Mouse (Mus musculus) stomach, embryonic 14.5 days (tissue): Measurements from ENCODE around the gene Rgs8. TPM values are rescaled to one million over a fixed set of nuclear protein-coding genes. Genes with fewer than 3 reads are reported as not detected.

Experiments
- ATAC-seq: fragments of 200-750 bp; cut with Nextera tagmentation; 2 replicates; pipeline ENCODE4 v1.8.0; 2017; ENCODE audit warnings: low read depth, moderate TSS enrichment; ENCODE audit not compliant: insufficient number of reproducible peaks, insufficient read depth, low FRiP score
- H3K27ac ChIP-seq: fragments of 300-500 bp; sonication (generic); 2 replicates; pipeline ENCODE4 v1.5.1; 2014; ENCODE audit warnings: mild to moderate bottlenecking, low read length, moderate library complexity, mixed read lengths
- H3K27me3 ChIP-seq: fragments of 300-500 bp; sonication (generic); 2 replicates; pipeline ENCODE4 v1.6.1; 2014; ENCODE audit warnings: low read length, control low read depth, mixed read lengths; ENCODE audit not compliant: control insufficient read depth, insufficient read depth
- H3K36me3 ChIP-seq: fragments of 300-500 bp; sonication (generic); 2 replicates; pipeline ENCODE4 v1.6.1; 2014; ENCODE audit warnings: mild to moderate bottlenecking, control low read depth, low read length, moderate library complexity, mixed read lengths; ENCODE audit not compliant: control insufficient read depth, insufficient read depth
- H3K4me1 ChIP-seq: fragments of 300-500 bp; sonication (generic); 2 replicates; pipeline ENCODE4 v1.6.1; 2014; ENCODE audit warnings: low read length, control low read depth, mixed read lengths; ENCODE audit not compliant: control insufficient read depth, insufficient read depth
- H3K4me2 ChIP-seq: fragments of 300-500 bp; sonication (generic); replicated peaks from 2 replicates; pipeline ENCODE4 v1.6.1; 2014; ENCODE audit warnings: low read depth, low read length, control low read depth
- H3K4me3 ChIP-seq: fragments of 300-500 bp; sonication (generic); 2 replicates; pipeline ENCODE4 v1.5.1; 2014; ENCODE audit warnings: low read depth, low read length, control low read depth
- H3K9ac ChIP-seq: fragments of 300-500 bp; sonication (generic); replicated peaks from 2 replicates; pipeline ENCODE4 v1.6.1; 2014; ENCODE audit warnings: low read depth, mild to moderate bottlenecking, control low read depth, low read length, moderate library complexity, mixed read lengths
- H3K9me3 ChIP-seq: fragments of 300-500 bp; sonication (generic); 2 replicates; pipeline ENCODE4 v1.6.1; 2016; ENCODE audit warnings: low read depth, low read length, control low read depth; ENCODE audit not compliant: control insufficient read depth
- WGBS: fragments of 180-500 bp; shearing (Covaris S2); extraction: QIAGEN DNeasy Blood & Tissue Kit; methylation state at CpG from one replicate; pipeline ENCODE4 v1.1.7; 2014; 5-methylcytosine and 5-hydroxymethylcytosine counted together
- polyA plus RNA-seq: library from polyadenylated mRNA; unstranded; fragments of >200 nt; fragmentation: Nextera tagmentation; extraction: Ambion mirVana; gene quantifications from 2 replicates; pipeline ENCODE4 v1.2.1, GENCODE M21; 2014

Gene Rgs8
- polyA plus RNA-seq, result 0.35 and 0.41 TPM in 2 replicates

DNA sequence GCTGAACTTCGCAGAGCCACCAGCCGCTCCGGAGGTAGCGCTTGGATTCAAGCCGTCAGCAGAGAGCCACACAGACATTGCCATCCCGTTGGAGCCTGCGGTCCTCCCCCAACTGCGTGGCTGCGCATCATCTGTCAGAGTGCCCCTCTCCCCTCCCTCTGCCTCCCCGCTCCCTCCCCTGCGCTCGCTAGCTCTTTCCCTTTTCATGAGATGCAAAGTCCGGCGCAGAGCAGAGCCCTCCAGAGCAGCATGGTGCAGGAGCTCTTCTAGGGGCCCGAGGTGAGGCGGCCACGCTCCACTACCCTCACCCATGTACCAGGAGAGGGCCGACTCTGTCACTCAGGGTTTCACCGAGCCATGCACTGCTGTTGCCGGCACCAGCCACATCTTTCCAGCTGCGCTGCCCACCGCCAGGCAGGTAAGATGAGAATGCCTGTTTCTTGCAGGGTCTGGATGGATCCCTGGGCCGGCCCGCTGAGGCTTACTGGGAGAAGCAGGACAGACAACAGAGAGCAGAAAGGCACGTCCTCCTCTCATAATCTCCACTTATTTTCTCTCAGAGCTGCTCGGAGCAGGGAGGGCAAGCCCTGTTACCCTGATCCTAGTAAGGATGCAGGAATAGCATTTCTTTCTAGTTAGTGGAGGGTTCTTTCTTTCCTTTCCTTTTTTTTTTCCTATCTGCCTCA, at the start of gene Rgs8:
TSS of gene Rgs8 (plus strand) at position 88 of the 686 bp plus-strand sequence.
- ATAC-seq, result peak; percentile 46; the same call in 1 of the 2 replicates

DNA sequence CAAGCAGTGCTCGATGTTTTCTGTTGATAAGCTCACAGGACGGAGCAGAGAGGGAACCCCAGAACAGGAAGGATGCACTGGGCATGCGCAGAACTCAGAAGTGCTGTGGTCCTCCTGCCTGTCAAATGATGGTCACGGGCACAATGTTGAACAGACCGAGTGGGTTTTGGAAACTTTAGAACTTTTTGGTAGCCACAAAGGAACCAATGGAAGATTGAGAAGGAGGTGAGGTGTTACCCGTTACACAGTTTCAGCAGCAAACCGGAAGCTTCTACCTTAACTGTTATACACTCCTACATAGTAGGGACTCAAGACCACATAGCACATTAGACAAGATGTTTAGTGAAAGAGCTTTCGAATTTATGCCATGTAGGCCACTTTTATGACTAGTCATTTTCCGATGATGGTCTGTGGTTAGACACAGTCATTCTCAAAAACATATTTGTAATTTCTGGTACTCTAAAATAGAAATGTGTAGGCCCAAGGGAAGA, 35.4 kb upstream of the Rgs8 start:
- 88% methylated on average over 9 of the region's 9 CpGs for WGBS

More for the DNA sequence above, at the start of gene Rgs8:
- 1% methylated on average over 26 of the region's 26 CpGs for WGBS
- Histone ChIP-seq H3K27ac (no peak within 1 kb of the TSS), H3K27me3 (no peaks in the 10 kb centered on the region), H3K4me1 (0 out of 2 replicates have a peak, but pooled peaks cover 4% of the 10 kb centered on the region), H3K9ac (no peak within 1 kb of the TSS), H3K4me2 (peak within 1 kb of the TSS; percentile 50), H3K4me3 (peak within 1 kb of the TSS; percentile 25), H3K9me3 (no peaks in the 10 kb centered on the region), H3K36me3 (no peaks in the 10 kb centered on the region)

GRCm38 (mm10) chr1:153623036-153623435, 29.8 kb upstream of the Rgs8 start:
- no peak for ATAC-seq
- 84% methylated on average over 4 of the region's 4 CpGs for WGBS
- Histone ChIP-seq H3K4me3 (no peak overlapping the region), H3K36me3 (no peaks in the 10 kb centered on the region), H3K9ac (no peak overlapping the region), H3K4me2 (no peak overlapping the region), H3K27me3 (no peaks in the 10 kb centered on the region), H3K9me3 (no peaks in the 10 kb centered on the region), H3K27ac (no peak overlapping the region), H3K4me1 (no peaks in the 10 kb centered on the region)

More for the DNA sequence above, 35.4 kb upstream of the Rgs8 start:
- Histone ChIP-seq H3K36me3 (no peaks in the 10 kb centered on the region), H3K4me1 (no peaks in the 10 kb centered on the region), H3K4me3 (no peak overlapping the region), H3K9me3 (no peaks in the 10 kb centered on the region), H3K9ac (no peak overlapping the region), H3K4me2 (no peak overlapping the region), H3K27me3 (no peaks in the 10 kb centered on the region), H3K27ac (no peak overlapping the region)
- ATAC-seq, result no peak

GRCm38 (mm10) chr1:153632686-153633085, 20.1 kb upstream of the Rgs8 start:
- H3K27ac ChIP-seq, result no peak overlapping the region
- H3K36me3 ChIP-seq, result no peaks in the 10 kb centered on the region
- no peak overlapping the region for H3K4me2 ChIP-seq
- H3K9me3 ChIP-seq, result no peaks in the 10 kb centered on the region
- H3K9ac ChIP-seq, result no peak overlapping the region
- no peak for ATAC-seq
- no peaks in the 10 kb centered on the region for H3K27me3 ChIP-seq
- 85% methylated on average over 6 of the region's 6 CpGs for WGBS
- no peak overlapping the region for H3K4me3 ChIP-seq
- no peaks in the 10 kb centered on the region for H3K4me1 ChIP-seq

DNA sequence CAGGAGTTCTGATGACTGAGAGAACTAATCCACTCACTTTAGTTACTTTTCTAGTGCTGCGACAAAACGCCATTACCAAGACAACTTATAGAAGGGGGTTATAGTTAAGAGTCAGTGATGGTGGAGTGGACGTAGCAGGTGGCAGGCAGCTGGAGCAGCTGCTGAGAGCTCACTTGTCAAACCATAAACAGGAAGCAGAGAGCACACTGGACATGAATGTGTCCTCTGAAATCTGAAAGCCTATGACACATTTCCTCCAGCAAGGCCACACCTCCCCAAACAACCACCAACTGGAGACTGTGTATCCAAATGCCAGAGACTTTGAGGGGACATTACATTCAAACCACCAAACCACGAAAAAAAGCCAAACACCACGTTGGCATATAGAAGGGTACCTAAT, 17.8 kb upstream of the Rgs8 start:
- Histone ChIP-seq H3K9ac (no peak overlapping the region), H3K4me3 (no peak overlapping the region), H3K4me1 (no peaks in the 10 kb centered on the region), H3K4me2 (no peak overlapping the region), H3K36me3 (no peaks in the 10 kb centered on the region), H3K27me3 (no peaks in the 10 kb centered on the region), H3K9me3 (no peaks in the 10 kb centered on the region), H3K27ac (no peak overlapping the region)
- ATAC-seq, result no peak
- WGBS, result 70% methylated on average over 5 of the region's 5 CpGs

DNA sequence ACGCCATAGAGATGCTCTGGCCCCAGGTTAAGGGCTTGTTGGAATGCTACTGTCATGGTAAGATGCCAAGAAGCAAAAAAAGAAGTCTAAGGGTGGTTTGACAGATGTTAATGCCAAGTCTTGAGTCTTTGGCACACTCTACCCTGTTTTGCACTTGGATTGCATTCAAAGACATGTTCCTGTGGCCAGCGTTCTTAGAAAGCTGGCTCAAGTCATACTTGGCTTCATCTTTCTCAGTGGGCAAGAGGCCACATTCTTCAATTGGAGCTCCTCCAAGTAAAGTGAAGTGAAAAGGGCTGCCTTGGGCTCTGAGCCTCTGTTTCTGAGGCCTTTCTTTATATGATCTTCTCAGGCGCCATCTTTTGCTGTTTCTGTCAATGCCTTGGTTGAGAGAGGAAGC, 17.3 kb upstream of the Rgs8 start:
- no peaks in the 10 kb centered on the region for H3K4me1 ChIP-seq
- no peaks in the 10 kb centered on the region for H3K9me3 ChIP-seq
- no peaks in the 10 kb centered on the region for H3K27me3 ChIP-seq
- H3K4me2 ChIP-seq, result no peak overlapping the region
- H3K36me3 ChIP-seq, result no peaks in the 10 kb centered on the region
- H3K4me3 ChIP-seq, result no peak overlapping the region
- ATAC-seq, result no peak
- H3K9ac ChIP-seq, result no peak overlapping the region
- WGBS, result 68% methylated on average over 3 of the region's 3 CpGs
- no peak overlapping the region for H3K27ac ChIP-seq

DNA sequence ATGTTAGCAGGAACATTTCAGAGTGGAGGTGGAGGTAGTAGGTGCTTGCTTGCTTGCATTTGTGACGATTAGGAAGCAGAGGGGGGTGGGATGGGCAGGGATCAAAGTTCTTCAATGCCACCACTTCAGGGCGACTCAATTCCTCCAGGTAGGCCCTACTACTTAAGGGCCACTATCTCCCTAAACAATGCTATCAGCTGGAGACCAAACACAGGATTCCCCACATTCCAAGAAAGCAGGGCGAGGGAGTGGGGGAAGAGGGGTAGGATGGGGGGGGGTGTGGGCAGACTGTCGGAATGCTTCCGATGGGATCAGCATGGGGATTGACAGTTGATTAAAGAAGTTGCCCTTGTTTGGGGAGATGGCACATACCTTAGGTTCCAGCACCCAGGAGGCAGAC, 16.0 kb upstream of the Rgs8 start:
- Histone ChIP-seq H3K4me3 (no peak overlapping the region), H3K27ac (no peak overlapping the region), H3K27me3 (no peaks in the 10 kb centered on the region), H3K4me2 (no peak overlapping the region), H3K36me3 (no peaks in the 10 kb centered on the region), H3K9me3 (no peaks in the 10 kb centered on the region), H3K4me1 (peaks cover 6% of the 10 kb centered on the region), H3K9ac (no peak overlapping the region)
- no peak for ATAC-seq
- 44% methylated on average over 5 of the region's 5 CpGs for WGBS

DNA sequence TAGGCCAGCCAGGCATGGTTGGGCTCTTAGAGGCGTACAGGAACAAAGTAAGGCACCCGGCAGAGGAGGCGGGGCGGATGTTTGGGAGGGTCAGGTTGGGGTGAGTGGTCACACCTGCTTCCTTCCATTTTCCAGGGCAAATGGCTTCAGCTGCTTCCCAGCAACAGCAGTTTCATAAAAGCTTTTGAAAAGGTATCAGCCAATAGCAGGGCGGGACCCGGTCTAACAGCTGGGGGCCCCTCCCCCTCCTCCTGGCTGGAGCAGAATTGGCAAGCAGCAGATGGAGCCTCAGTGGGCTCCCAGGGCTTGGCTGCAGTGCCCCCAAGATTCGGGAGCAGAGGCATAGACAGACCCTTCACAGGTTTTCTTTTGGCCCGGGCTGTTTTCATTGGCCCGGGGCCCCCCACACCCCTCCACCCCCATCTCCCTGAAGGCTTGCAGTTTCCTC, 11.3 kb upstream of the Rgs8 start:
- Histone ChIP-seq H3K36me3 (no peaks in the 10 kb centered on the region), H3K27me3 (no peaks in the 10 kb centered on the region), H3K4me2 (peak overlapping the region; percentile 46), H3K27ac (peak overlapping the region; percentile 81), H3K9me3 (no peaks in the 10 kb centered on the region), H3K4me1 (peaks cover 13% of the 10 kb centered on the region), H3K4me3 (peak overlapping the region; percentile 5), H3K9ac (no peak overlapping the region)
- WGBS, result 5% methylated on average over 9 of the region's 9 CpGs
- peak; percentile 88 for ATAC-seq
